Mouse (Mus musculus): Measurements from ENCODE around the gene Rnf214. TPM values are rescaled to one million over a fixed set of nuclear protein-coding genes. Genes with fewer than 3 reads are reported as not detected.

The Rnf214 gene
- total and polyA plus RNA-seq, 2 experiments: 12.4 to 16.3 TPM

GRCm38 (mm10) chr9:45854136-45854535 lies 52.6 kb downstream of the Rnf214 start:
- TF ChIP-seq CTCF (IDR thresholded peaks at IDR 0.05; ENCODE audit: low read depth, low read length) (no peak), POLR2A (IDR thresholded peaks at IDR 0.05; ENCODE audit: extremely low read depth, insufficient read depth, low read length) (no peak)
- H3K4me1 ChIP-seq (ENCODE audit: control insufficient read depth, insufficient read depth, low read length): peaks cover 16% of the 10 kb centered on the region
- H3K79me2 ChIP-seq (ENCODE audit: control insufficient read depth, insufficient read depth, low read length): no peaks in the 10 kb centered on the region; the same call in 1 of the 2 replicates
- no peak overlapping the region for H3K9ac ChIP-seq (ENCODE audit: low read depth, low read length)
- H3K36me3 ChIP-seq (ENCODE audit: control insufficient read depth, insufficient read depth, low read length): peaks cover 23% of the 10 kb centered on the region
- no peak overlapping the region for H3K27ac ChIP-seq (replicated peaks; ENCODE audit: insufficient read depth, low read depth, low read length)
- H3K4me3 ChIP-seq (ENCODE audit: insufficient read depth, low read depth, low read length): no peak overlapping the region
- H3K27me3 ChIP-seq (ENCODE audit: control insufficient read depth, insufficient read depth, low read length): no peaks in the 10 kb centered on the region
- DNase-seq (ENCODE audit: extremely low read depth, low read depth, low spot score): no peak
- 85% methylated on average over 1 of the region's 1 CpGs for WGBS

DNA sequence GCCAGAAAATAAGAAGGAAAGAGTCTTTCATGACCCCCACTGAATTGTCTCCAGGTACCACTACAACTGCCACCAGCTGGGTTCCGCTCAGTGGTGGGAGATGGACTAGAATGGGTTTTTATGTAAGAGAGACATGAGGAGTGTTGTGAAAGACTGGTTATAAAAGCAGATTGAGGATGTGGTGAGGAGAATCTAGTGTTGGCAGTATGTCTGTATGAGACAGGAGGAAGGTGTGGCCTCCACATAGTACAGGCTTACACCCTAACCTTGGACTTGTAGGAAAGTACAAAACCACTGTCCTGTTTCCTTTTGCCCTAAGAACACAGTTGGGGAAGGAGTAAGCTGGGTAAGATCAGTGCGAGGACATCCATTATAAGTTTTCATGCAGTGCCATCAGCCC lies 53.0 kb downstream of the Rnf214 start:
- no peaks in the 10 kb centered on the region; the same call in 1 of the 2 replicates for H3K79me2 ChIP-seq (ENCODE audit: control insufficient read depth, insufficient read depth, low read length)
- no peaks in the 10 kb centered on the region for H3K27me3 ChIP-seq (ENCODE audit: control insufficient read depth, insufficient read depth, low read length)
- no peak overlapping the region for H3K9ac ChIP-seq (ENCODE audit: low read depth, low read length)
- peaks cover 20% of the 10 kb centered on the region for H3K4me1 ChIP-seq (ENCODE audit: control insufficient read depth, insufficient read depth, low read length)
- no peak overlapping the region for H3K4me3 ChIP-seq (ENCODE audit: insufficient read depth, low read depth, low read length)
- DNase-seq (ENCODE audit: extremely low read depth, low read depth, low spot score): no peak
- 94% methylated on average over 2 of the region's 2 CpGs for WGBS
- H3K27ac ChIP-seq (replicated peaks; ENCODE audit: insufficient read depth, low read depth, low read length): no peak overlapping the region
- H3K36me3 ChIP-seq (ENCODE audit: control insufficient read depth, insufficient read depth, low read length): peaks cover 19% of the 10 kb centered on the region
- TF ChIP-seq CTCF (IDR thresholded peaks at IDR 0.05; ENCODE audit: low read depth, low read length): no peak
- TF ChIP-seq POLR2A (IDR thresholded peaks at IDR 0.05; ENCODE audit: extremely low read depth, insufficient read depth, low read length): no peak

DNA sequence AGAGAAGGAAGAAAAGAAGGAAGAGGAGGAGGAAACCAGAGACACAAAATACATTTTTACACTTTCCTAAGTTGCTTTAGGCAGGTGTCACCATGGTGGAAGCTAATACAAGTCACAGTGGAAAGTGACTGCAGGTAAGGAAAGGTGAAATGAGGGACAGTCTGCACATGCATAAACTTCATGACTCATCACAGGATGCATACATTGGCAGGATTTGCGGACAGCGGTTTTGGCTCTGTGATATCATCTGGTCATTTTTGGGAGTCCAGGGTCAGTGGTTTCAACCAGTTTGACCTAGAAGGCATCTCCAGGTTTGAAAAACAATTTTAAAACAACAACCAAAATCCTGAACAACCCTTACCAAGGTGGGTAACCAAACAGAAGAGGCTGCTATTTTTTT lies 54.9 kb downstream of the Rnf214 start:
- H3K27ac ChIP-seq (replicated peaks; ENCODE audit: insufficient read depth, low read depth, low read length): no peak overlapping the region; the same call in 1 of the 2 replicates
- no peak for DNase-seq (ENCODE audit: extremely low read depth, low read depth, low spot score)
- H3K36me3 ChIP-seq (ENCODE audit: control insufficient read depth, insufficient read depth, low read length): peaks cover under 1% of the 10 kb centered on the region; the same call in 1 of the 2 replicates
- no peak overlapping the region for H3K4me3 ChIP-seq (ENCODE audit: insufficient read depth, low read depth, low read length)
- H3K4me1 ChIP-seq (ENCODE audit: control insufficient read depth, insufficient read depth, low read length): peaks cover 24% of the 10 kb centered on the region
- 81% methylated on average over 2 of the region's 2 CpGs for WGBS
- TF ChIP-seq CTCF (IDR thresholded peaks at IDR 0.05; ENCODE audit: low read depth, low read length) (no peak), POLR2A (IDR thresholded peaks at IDR 0.05; ENCODE audit: extremely low read depth, insufficient read depth, low read length) (no peak)
- no peaks in the 10 kb centered on the region for H3K27me3 ChIP-seq (ENCODE audit: control insufficient read depth, insufficient read depth, low read length)
- H3K79me2 ChIP-seq (ENCODE audit: control insufficient read depth, insufficient read depth, low read length): peaks cover 2% of the 10 kb centered on the region; the same call in 1 of the 2 replicates
- no peak overlapping the region for H3K9ac ChIP-seq (ENCODE audit: low read depth, low read length)

DNA sequence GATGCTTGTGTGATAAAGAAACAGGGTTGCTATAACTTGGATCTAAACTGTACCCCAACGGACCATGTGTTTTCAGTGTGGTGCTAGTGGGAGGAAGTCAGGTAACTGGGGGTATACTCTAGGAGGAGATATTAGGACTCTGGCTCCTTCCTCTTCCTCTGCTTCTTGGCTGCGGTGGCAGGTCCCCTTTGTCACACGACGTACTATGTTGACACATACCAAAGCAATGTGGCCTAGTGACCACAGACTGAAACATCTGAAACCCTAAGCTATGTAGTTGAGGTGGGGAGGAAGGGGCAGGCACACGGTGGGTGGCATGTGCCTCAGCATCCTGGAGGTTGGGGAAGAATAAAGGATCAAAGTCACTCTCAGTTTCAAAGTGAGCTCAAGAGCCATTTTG lies 55.4 kb downstream of the Rnf214 start:
- TF ChIP-seq CTCF (IDR thresholded peaks at IDR 0.05; ENCODE audit: low read depth, low read length): no peak
- no peak for TF ChIP-seq POLR2A (IDR thresholded peaks at IDR 0.05; ENCODE audit: extremely low read depth, insufficient read depth, low read length)
- DNase-seq (ENCODE audit: extremely low read depth, low read depth, low spot score): peak; percentile 48
- peak overlapping the region; percentile 29; the same call in 1 of the 2 replicates for H3K9ac ChIP-seq (ENCODE audit: low read depth, low read length)
- H3K27me3 ChIP-seq (ENCODE audit: control insufficient read depth, insufficient read depth, low read length): no peaks in the 10 kb centered on the region
- H3K4me3 ChIP-seq (ENCODE audit: insufficient read depth, low read depth, low read length): no peak overlapping the region
- H3K36me3 ChIP-seq (ENCODE audit: control insufficient read depth, insufficient read depth, low read length): no peaks in the 10 kb centered on the region
- peaks cover 2% of the 10 kb centered on the region; the same call in 1 of the 2 replicates for H3K79me2 ChIP-seq (ENCODE audit: control insufficient read depth, insufficient read depth, low read length)
- H3K4me1 ChIP-seq (ENCODE audit: control insufficient read depth, insufficient read depth, low read length): peaks cover 24% of the 10 kb centered on the region
- WGBS: 12% methylated on average over 5 of the region's 5 CpGs
- H3K27ac ChIP-seq (replicated peaks; ENCODE audit: insufficient read depth, low read depth, low read length): peak overlapping the region; percentile 85

DNA sequence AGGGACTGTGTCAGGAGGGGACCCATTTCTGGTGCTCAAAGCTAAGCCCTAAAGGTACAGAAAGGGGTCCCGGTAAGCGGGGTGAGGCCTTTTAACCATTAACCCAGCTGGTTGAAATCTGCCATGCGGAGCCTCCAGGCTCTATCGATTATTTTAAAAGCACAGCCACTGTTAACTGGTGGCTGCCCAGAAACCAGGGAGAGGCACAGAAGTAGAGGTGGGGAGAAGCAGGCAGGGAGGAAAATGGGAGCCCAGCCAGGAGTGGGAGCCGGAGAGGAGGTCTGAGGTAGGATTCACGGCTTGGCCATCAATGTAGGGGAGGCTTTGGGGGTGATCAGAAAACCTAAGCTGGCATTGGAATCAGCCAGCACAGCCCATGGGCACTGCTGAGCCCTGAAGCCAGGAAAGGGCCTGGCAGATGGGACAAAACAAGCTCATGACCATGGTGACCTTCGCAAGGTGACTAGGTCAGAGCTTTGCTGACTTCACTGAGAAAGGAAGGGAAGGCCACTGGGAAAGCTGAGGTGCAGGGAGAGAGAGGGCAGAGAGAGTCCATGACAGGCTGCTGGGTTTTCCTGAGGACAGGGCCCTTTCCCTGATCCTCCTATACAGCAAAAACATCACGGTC lies 56.1 kb downstream of the Rnf214 start:
- Histone ChIP-seq H3K4me3 (ENCODE audit: insufficient read depth, low read depth, low read length) (no peak overlapping the region), H3K79me2 (ENCODE audit: control insufficient read depth, insufficient read depth, low read length) (peaks cover 2% of the 10 kb centered on the region; the same call in 1 of the 2 replicates), H3K9ac (ENCODE audit: low read depth, low read length) (peak overlapping the region; percentile 55), H3K4me1 (ENCODE audit: control insufficient read depth, insufficient read depth, low read length) (peaks cover 24% of the 10 kb centered on the region), H3K27ac (replicated peaks; ENCODE audit: insufficient read depth, low read depth, low read length) (peak overlapping the region; percentile 85), H3K27me3 (ENCODE audit: control insufficient read depth, insufficient read depth, low read length) (no peaks in the 10 kb centered on the region), H3K36me3 (ENCODE audit: control insufficient read depth, insufficient read depth, low read length) (no peaks in the 10 kb centered on the region)
- DNase-seq (ENCODE audit: extremely low read depth, low read depth, low spot score): peak; percentile 94
- TF ChIP-seq POLR2A (IDR thresholded peaks at IDR 0.05; ENCODE audit: extremely low read depth, insufficient read depth, low read length): no peak
- 22% methylated on average over 8 of the region's 8 CpGs for WGBS

Measured in liver, adult 2 months (tissue).